Mouse (Mus musculus) lung, embryonic 16.5 days (tissue): Measurements from ENCODE around the gene Ing4. TPM values are rescaled to one million over a fixed set of nuclear protein-coding genes. Genes with fewer than 3 reads are reported as not detected.

Experiments
- ATAC-seq: fragments of 200-750 bp; cut with Nextera tagmentation; 2 replicates; pipeline ENCODE4 v1.8.0; 2017; ENCODE audit warnings: low read depth, mild to moderate bottlenecking, moderate library complexity
- H3K27ac ChIP-seq: fragments of 300-500 bp; sonication (generic); 2 replicates; pipeline ENCODE4 v1.5.1; 2014; ENCODE audit warnings: mild to moderate bottlenecking, control low read depth, low read length
- H3K27me3 ChIP-seq: fragments of 300-500 bp; sonication (generic); 2 replicates; pipeline ENCODE4 v1.6.1; 2014; ENCODE audit warnings: low read depth, low read length, mixed read lengths; ENCODE audit not compliant: control insufficient read depth, insufficient read depth
- H3K36me3 ChIP-seq: fragments of 300-500 bp; sonication (generic); 2 replicates; pipeline ENCODE4 v1.6.1; 2014; ENCODE audit warnings: low read length; ENCODE audit not compliant: control insufficient read depth, insufficient read depth
- H3K4me1 ChIP-seq: fragments of 300-500 bp; sonication (generic); replicated peaks from 2 replicates; pipeline ENCODE4 v1.6.1; 2014; ENCODE audit warnings: low read length, mixed read lengths; ENCODE audit not compliant: control insufficient read depth, insufficient read depth
- H3K4me2 ChIP-seq: fragments of 300-500 bp; sonication (generic); 2 replicates; pipeline ENCODE4 v1.6.1; 2014; ENCODE audit warnings: low read depth, low read length, control low read depth
- H3K4me3 ChIP-seq: fragments of 300-500 bp; sonication (generic); 2 replicates; pipeline ENCODE4 v1.5.1; 2014; ENCODE audit warnings: mild to moderate bottlenecking, low read length, control low read depth
- H3K9ac ChIP-seq: fragments of 300-500 bp; sonication (generic); 2 replicates; pipeline ENCODE4 v1.6.1; 2014; ENCODE audit warnings: low read length, control low read depth
- H3K9me3 ChIP-seq: fragments of 300-500 bp; sonication (generic); 2 replicates; pipeline ENCODE4 v1.6.1; 2016; ENCODE audit warnings: low read length; ENCODE audit not compliant: control insufficient read depth
- WGBS: fragments of 180-500 bp; shearing (Covaris S2); extraction: QIAGEN DNeasy Blood & Tissue Kit; methylation state at CpG from one replicate; pipeline ENCODE4 v1.1.7; 2014; 5-methylcytosine and 5-hydroxymethylcytosine counted together
- polyA plus RNA-seq: library from polyadenylated mRNA; unstranded; fragments of >200 nt; fragmentation: Nextera tagmentation; extraction: Ambion mirVana; gene quantifications from 2 replicates; pipeline ENCODE4 v1.2.1, GENCODE M21; 2015

Gene Ing4
- polyA plus RNA-seq, 1 experiment from 2014 or later, result 141 TPM

DNA sequence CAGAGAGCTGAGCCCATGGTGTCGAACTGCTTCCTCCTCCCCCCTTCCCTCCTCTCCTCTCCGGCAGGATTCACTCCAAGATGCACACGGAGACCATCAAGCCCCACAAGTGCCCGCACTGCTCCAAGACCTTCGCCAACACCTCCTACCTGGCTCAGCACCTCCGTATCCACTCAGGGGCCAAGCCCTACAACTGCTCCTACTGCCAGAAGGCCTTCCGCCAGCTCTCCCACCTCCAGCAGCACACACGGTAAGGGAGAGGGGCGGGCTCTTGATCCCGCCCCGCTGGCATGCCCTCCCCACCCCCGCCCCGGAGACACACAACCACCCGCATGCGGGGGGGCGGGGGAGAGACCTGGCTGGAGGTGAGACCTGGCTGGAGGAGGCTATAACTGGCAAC lies 8.0 kb upstream of the Ing4 start:
- H3K4me2 ChIP-seq, result no peak overlapping the region
- H3K27me3 ChIP-seq, result no peaks in the 10 kb centered on the region
- 82% methylated on average over 16 of the region's 16 CpGs for WGBS
- no peak overlapping the region for H3K4me3 ChIP-seq
- H3K9ac ChIP-seq, result no peak overlapping the region
- H3K4me1 ChIP-seq, result no peaks in the 10 kb centered on the region
- no peak overlapping the region for H3K27ac ChIP-seq
- no peaks in the 10 kb centered on the region for H3K9me3 ChIP-seq
- ATAC-seq, result no peak
- H3K36me3 ChIP-seq, result peaks cover 54% of the 10 kb centered on the region

DNA sequence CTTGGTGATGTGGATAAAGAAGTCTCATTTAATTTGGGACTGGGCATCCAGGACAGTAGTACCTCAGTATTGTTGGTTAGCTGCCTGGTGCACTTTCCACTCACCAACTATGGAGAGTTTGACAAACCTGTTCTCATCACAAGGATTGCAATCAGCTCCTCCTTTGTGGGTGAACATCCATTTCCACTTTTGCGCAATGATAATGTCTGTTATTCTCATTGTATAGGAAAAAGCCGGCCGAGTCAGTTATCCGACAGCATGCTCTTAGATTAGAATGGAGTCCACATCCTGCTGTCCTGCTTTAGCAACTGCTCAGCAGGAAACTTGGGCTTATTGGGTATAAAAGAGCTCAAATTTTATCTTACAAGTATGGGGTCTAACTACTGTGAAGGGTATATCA lies 894 bp upstream of the Ing4 start:
- peak overlapping the region; percentile 60; the same call in 1 of the 2 replicates for H3K9ac ChIP-seq
- peaks cover 25% of the 10 kb centered on the region for H3K36me3 ChIP-seq
- peak overlapping the region; percentile 88; the same call in 1 of the 2 replicates for H3K27ac ChIP-seq
- no peaks in the 10 kb centered on the region for H3K9me3 ChIP-seq
- WGBS, result 91% methylated on average over 4 of the region's 4 CpGs
- peaks cover 6% of the 10 kb centered on the region; the same call in 1 of the 2 replicates for H3K4me1 ChIP-seq
- H3K4me3 ChIP-seq, result peak overlapping the region; percentile 57
- peak overlapping the region; percentile 65 for H3K4me2 ChIP-seq
- no peaks in the 10 kb centered on the region for H3K27me3 ChIP-seq
- ATAC-seq, result no peak

DNA sequence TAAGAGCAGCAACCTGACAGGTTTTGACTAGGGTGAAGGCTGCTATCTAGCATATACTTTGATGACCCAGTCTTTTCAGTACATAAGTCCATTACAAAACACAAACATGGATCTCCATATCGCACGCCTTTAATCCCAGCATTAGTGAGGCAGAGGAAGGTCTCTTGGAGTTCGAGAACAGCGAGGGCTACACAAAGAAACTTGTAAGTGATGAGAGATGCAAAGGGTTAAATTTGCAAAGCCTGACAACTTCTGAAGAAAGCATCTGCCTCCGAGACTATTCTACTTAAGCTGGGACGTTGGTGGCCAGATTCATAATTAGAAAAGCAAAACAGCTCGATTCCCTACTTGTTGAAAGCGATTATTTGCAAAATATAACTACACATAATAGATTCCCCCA lies 429 bp upstream of the Ing4 start:
- ATAC-seq, result peak; percentile 14; the same call in 1 of the 2 replicates
- peak overlapping the region; percentile 88 for H3K27ac ChIP-seq

DNA sequence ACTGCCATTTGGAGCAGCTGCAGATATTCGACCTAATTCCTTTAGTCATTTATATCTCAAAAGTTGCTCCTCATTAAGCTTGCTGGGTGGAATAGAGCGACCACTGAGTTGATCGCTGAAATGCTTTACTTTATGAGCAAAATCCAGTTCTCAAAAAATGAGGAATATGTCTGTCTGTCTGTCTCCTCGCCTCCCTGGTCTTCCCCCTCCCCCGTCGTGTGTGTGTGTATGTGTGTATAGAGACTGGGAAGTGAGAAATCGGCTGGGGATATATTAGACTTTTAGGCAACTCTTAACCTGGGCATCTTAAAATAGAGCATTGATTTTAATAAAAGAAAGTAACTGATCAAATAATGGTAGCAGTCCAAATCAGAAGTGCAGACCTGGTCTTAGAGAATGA lies 661 bp downstream of the Ing4 start:
- Histone ChIP-seq H3K36me3 (peaks cover 23% of the 10 kb centered on the region), H3K4me3 (peak overlapping the region; percentile 57), H3K27ac (peak overlapping the region; percentile 75; the same call in 1 of the 2 replicates), H3K9me3 (no peaks in the 10 kb centered on the region), H3K4me2 (peak overlapping the region; percentile 78), H3K9ac (peak overlapping the region; percentile 64), H3K4me1 (peaks cover 6% of the 10 kb centered on the region; the same call in 1 of the 2 replicates), H3K27me3 (no peaks in the 10 kb centered on the region)
- 12% methylated on average over 7 of the region's 7 CpGs for WGBS
- no peak for ATAC-seq

More for the DNA sequence above, 429 bp upstream of the Ing4 start:
- Histone ChIP-seq H3K4me1 (peaks cover 6% of the 10 kb centered on the region; the same call in 1 of the 2 replicates), H3K9ac (peak overlapping the region; percentile 60), H3K36me3 (peaks cover 21% of the 10 kb centered on the region), H3K9me3 (no peaks in the 10 kb centered on the region), H3K4me3 (peak overlapping the region; percentile 57), H3K4me2 (peak overlapping the region; percentile 65), H3K27me3 (no peaks in the 10 kb centered on the region)
- 6% methylated on average over 8 of the region's 8 CpGs for WGBS

DNA sequence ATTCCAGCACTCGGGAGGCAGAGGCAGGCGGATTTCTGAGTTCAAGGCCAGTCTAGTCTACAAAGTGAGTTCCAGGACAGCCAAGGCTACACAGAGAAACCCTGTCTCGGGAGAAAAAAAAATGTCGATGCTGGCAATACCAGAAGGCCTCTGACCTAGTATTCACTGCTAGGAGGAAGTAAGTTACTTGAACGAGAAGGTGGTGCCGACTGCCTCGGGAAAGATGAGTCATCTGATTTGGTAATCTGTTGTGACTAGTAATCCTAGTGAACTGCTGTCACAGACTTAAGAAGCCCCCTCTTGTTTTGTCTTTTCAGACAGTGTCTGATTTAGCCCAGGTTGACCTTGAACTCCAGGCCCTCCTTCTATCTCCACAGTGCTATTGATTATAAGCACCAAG lies 1.5 kb downstream of the Ing4 start:
- no peaks in the 10 kb centered on the region for H3K9me3 ChIP-seq
- no peak overlapping the region for H3K4me2 ChIP-seq
- H3K4me1 ChIP-seq, result peaks cover 6% of the 10 kb centered on the region; the same call in 1 of the 2 replicates
- WGBS, result 86% methylated on average over 7 of the region's 7 CpGs
- no peaks in the 10 kb centered on the region for H3K27me3 ChIP-seq
- peaks cover 19% of the 10 kb centered on the region for H3K36me3 ChIP-seq
- ATAC-seq, result no peak
- H3K27ac ChIP-seq, result no peak overlapping the region
- no peak overlapping the region for H3K9ac ChIP-seq
- H3K4me3 ChIP-seq, result no peak overlapping the region

DNA sequence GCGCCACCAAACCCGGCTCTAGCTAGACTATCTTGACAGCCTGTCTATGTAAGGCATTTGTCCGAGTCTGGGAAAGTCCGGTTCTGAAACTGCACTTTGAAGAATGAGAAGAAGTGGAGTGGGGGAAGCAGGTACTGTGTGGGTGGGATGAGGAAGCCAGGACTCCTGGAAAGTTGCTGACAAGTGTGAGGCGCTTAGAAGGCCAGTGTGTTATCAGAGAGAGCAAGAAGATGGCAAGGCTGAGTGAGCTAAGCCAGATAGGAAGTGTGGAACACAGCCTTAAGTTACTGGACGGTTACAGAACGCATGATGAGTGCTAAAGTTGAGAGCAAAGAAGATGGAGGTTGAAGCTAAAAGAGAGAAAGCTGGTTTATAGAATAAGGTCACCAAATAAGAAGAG lies 2.5 kb downstream of the Ing4 start:
- 86% methylated on average over 7 of the region's 7 CpGs for WGBS
- Histone ChIP-seq H3K4me1 (peaks cover 6% of the 10 kb centered on the region; the same call in 1 of the 2 replicates), H3K4me2 (no peak overlapping the region), H3K4me3 (no peak overlapping the region), H3K9ac (no peak overlapping the region), H3K9me3 (no peaks in the 10 kb centered on the region), H3K27me3 (no peaks in the 10 kb centered on the region), H3K27ac (no peak overlapping the region), H3K36me3 (peaks cover 15% of the 10 kb centered on the region)
- ATAC-seq, result no peak

DNA sequence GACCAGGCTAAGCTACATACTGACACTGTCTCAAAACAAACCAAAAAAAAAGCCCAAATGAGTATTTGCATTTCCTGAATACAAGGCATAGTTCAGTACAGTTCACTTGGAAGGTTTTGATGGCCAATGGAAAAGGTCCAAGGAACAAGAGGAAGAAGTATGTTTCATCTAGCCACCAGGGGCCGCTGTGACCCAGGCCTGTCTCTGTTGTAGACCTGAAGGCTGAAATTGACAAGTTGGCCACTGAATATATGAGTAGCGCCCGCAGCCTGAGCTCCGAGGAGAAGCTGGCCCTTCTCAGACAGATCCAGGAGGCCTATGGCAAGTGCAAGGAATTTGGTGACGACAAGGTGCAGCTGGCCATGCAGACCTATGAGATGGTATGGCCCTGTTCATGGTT lies 7.1 kb downstream of the Ing4 start:
- Histone ChIP-seq H3K36me3 (peaks cover 34% of the 10 kb centered on the region), H3K9ac (no peak overlapping the region), H3K4me2 (no peak overlapping the region), H3K27me3 (no peaks in the 10 kb centered on the region), H3K27ac (no peak overlapping the region), H3K4me1 (no peaks in the 10 kb centered on the region), H3K9me3 (no peaks in the 10 kb centered on the region), H3K4me3 (no peak overlapping the region)
- peak; percentile 66 for ATAC-seq
- WGBS, result 34% methylated on average over 5 of the region's 5 CpGs

DNA sequence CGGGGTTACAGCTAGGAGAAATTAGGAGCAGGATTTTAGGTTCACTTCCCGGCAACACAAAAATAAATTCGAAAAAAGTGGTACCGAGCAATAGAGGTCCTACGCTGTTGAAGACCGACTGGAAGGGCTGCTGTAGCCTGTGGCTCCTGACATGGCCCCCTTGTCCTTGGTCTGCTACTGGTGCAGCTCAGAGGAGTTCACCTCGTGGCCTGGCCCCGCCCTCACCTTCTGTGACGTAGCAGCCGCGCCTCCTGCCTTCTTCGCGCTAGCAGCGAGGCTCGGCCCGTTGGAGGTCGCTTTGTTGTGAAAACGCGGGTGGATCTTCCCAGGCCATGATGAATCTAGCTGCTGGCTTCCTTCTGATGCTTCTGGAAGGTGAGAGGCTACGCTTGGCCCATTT lies 10.1 kb downstream of the Ing4 start, which contains the start of gene Acrbp:
Gene Acrbp (plus strand): TSS at position 12 of the 400 bp plus-strand sequence.
- Histone ChIP-seq H3K36me3 (peaks cover 38% of the 10 kb centered on the region), H3K4me1 (no peaks in the 10 kb centered on the region), H3K27ac (no peak within 1 kb of the TSS), H3K4me3 (no peak within 1 kb of the TSS), H3K9me3 (no peaks in the 10 kb centered on the region), H3K27me3 (no peaks in the 10 kb centered on the region), H3K4me2 (no peak within 1 kb of the TSS), H3K9ac (no peak within 1 kb of the TSS)
- no peak for ATAC-seq
- WGBS, result 42% methylated on average over 20 of the region's 20 CpGs

DNA sequence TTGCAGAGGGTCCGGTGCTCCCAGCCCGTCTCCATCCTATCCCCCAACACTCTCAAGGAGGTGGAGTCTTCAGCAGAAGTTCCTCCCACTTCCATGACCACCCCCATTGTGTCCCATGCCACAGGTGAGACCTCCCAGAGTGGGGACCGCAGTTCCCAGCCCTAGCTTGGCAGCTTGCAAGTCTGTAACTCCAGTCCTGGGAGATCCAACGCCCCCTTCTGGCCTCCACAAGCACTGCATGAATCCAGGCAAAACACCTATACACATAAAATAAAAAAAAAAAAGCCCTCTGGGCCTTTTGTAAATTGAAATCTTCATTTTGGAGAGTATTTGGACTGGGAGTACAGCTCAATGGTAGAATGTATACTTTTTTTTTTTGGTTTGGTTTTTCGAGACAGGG lies 11.7 kb downstream of the Ing4 start:
- peaks cover 30% of the 10 kb centered on the region for H3K36me3 ChIP-seq
- ATAC-seq, result no peak
- H3K9me3 ChIP-seq, result no peaks in the 10 kb centered on the region
- no peaks in the 10 kb centered on the region for H3K27me3 ChIP-seq
- H3K4me3 ChIP-seq, result no peak overlapping the region
- WGBS, result 61% methylated on average over 5 of the region's 5 CpGs
- H3K4me2 ChIP-seq, result no peak overlapping the region
- no peaks in the 10 kb centered on the region for H3K4me1 ChIP-seq
- H3K9ac ChIP-seq, result no peak overlapping the region
- no peak overlapping the region for H3K27ac ChIP-seq
